Mouse (Mus musculus) embryonic fibroblast, embryonic 13.5 days (primary cell): ENCODE data around the gene B3galnt1.

Source experiments
- CTCF ChIP-seq: IDR thresholded peaks from 2 replicates; pipeline ENCODE4 v1.5.1; 2011; ENCODE audit warnings: mild to moderate bottlenecking, control low read depth, low read length, moderate library complexity, borderline replicate concordance; ENCODE audit not compliant: insufficient read depth
- POLR2A ChIP-seq: IDR thresholded peaks from 2 replicates; pipeline ENCODE4 v1.6.1; 2011; ENCODE audit warnings: low read depth, mild to moderate bottlenecking, control low read depth, low read length, moderate library complexity

GRCm38 (mm10) chr3:69593426-69593825, 5.3 kb downstream of the B3galnt1 start:
- TF ChIP-seq POLR2A (no peak), CTCF (no peak)
